Mouse (Mus musculus) C2C12 (cell line): ENCODE data around the gene Atp5mpl. TPM values are rescaled to one million over a fixed set of nuclear protein-coding genes. Genes with fewer than 3 reads are reported as not detected.

Experiments
- H3K27me3 ChIP-seq: one replicate; pipeline ENCODE4 v1.6.1; 2011; ENCODE audit not compliant: control insufficient read depth, insufficient read depth, insufficient read length
- H3K36me3 ChIP-seq: one replicate; pipeline ENCODE4 v1.6.1; 2011; ENCODE audit not compliant: control insufficient read depth, insufficient read depth
- H3K4me3 ChIP-seq: one replicate; pipeline ENCODE4 v1.5.1; 2011; ENCODE audit warnings: mild to moderate bottlenecking, control low read depth; ENCODE audit not compliant: poor library complexity, insufficient read depth, severe bottlenecking
- H3K79me2 ChIP-seq: one replicate; pipeline ENCODE4 v1.6.1; 2011; ENCODE audit not compliant: control insufficient read depth, insufficient read depth
- H3K79me3 ChIP-seq: one replicate; pipeline ENCODE4 v1.6.1; 2011; ENCODE audit warnings: low read depth, control low read depth
- H3ac ChIP-seq: one replicate; pipeline ENCODE3; 2011; ENCODE audit warnings: low read depth; ENCODE audit not compliant: control insufficient read depth, insufficient read length
- CEBPB ChIP-seq: IDR thresholded peaks from one replicate; pipeline ENCODE4 v1.6.1; 2011; ENCODE audit warnings: low read depth, mild to moderate bottlenecking, control low read depth, moderate library complexity
- CTCF ChIP-seq: IDR thresholded peaks from one replicate; pipeline ENCODE4 v1.5.1; 2011; ENCODE audit not compliant: control insufficient read depth, insufficient read depth, insufficient read length
- FOSL1 ChIP-seq: IDR thresholded peaks from one replicate; pipeline ENCODE4 v1.8.0; 2011; ENCODE audit warnings: mild to moderate bottlenecking, low read length; ENCODE audit not compliant: poor library complexity, insufficient read depth, severe bottlenecking
- MAX ChIP-seq: IDR thresholded peaks from one replicate; pipeline ENCODE4 v1.6.1; 2011; ENCODE audit warnings: mild to moderate bottlenecking, control low read depth
- MYOD1 ChIP-seq: IDR thresholded peaks from one replicate; pipeline ENCODE4 v1.6.1; 2011; ENCODE audit warnings: low read depth; ENCODE audit not compliant: control insufficient read depth, insufficient read length
- MYOG ChIP-seq: IDR thresholded peaks from one replicate; pipeline ENCODE4 v1.6.1; 2011; ENCODE audit not compliant: control insufficient read depth, insufficient read length; ENCODE audit errors: extremely low read depth
- USF1 ChIP-seq: IDR thresholded peaks from one replicate; pipeline ENCODE4 v1.6.1; 2011; ENCODE audit warnings: low read depth, mild to moderate bottlenecking, control low read depth, moderate library complexity
- polyA plus RNA-seq: library from polyadenylated mRNA; unstranded; fragments of >200 nt; fragmentation: generic; extraction: Trizol; gene quantifications from one replicate; pipeline ENCODE4 v1.2.1, GENCODE M21; 2012; ENCODE audit warnings: missing spikeins

The Atp5mpl gene
- polyA plus RNA-seq, 1 experiment = 608 TPM

GRCm38 (mm10) chr12:111970085-111970484 lies 3.3 kb upstream of the Atp5mpl start:
- Histone ChIP-seq H3ac (no peak overlapping the region), H3K79me2 (peaks cover 15% of the 10 kb centered on the region), H3K36me3 (no peaks in the 10 kb centered on the region), H3K4me3 (no peak overlapping the region), H3K79me3 (peaks cover 12% of the 10 kb centered on the region), H3K27me3 (no peaks in the 10 kb centered on the region)
- TF ChIP-seq USF1 = no peak
- no peak for TF ChIP-seq MYOG
- no peak for TF ChIP-seq CTCF
- no peak for TF ChIP-seq MAX
- TF ChIP-seq MYOD1 = no peak
- no peak for TF ChIP-seq CEBPB
- TF ChIP-seq FOSL1 = no peak

- no peak overlapping the region for H3ac ChIP-seq
- H3K79me2 ChIP-seq = peaks cover 42% of the 10 kb centered on the region
- no peaks in the 10 kb centered on the region for H3K27me3 ChIP-seq
- peaks cover 32% of the 10 kb centered on the region for H3K79me3 ChIP-seq
- H3K4me3 ChIP-seq = no peak overlapping the region
- TF ChIP-seq CTCF (no peak), MAX (no peak), MYOG (no peak), USF1 (no peak), MYOD1 (no peak), FOSL1 (no peak), CEBPB (no peak)
- peaks cover 35% of the 10 kb centered on the region for H3K36me3 ChIP-seq
Observed at GRCm38 (mm10) chr12:111963339-111963738, 3.4 kb downstream of the Atp5mpl start.

GRCm38 (mm10) chr12:111958101-111958865 lies 8.5 kb downstream of the Atp5mpl start:
- TF ChIP-seq MYOD1 = no peak
- no peak for TF ChIP-seq CTCF
- TF ChIP-seq MAX = no peak
- no peak for TF ChIP-seq FOSL1
- no peak for TF ChIP-seq USF1
- H3K27me3 ChIP-seq = no peaks in the 10 kb centered on the region
- H3K4me3 ChIP-seq = no peak overlapping the region

GRCm38 (mm10) chr12:111956173-111956572 lies 10.6 kb downstream of the Atp5mpl start:
- Histone ChIP-seq H3ac (no peak overlapping the region), H3K79me2 (no peaks in the 10 kb centered on the region), H3K4me3 (no peak overlapping the region), H3K27me3 (no peaks in the 10 kb centered on the region), H3K36me3 (peaks cover 19% of the 10 kb centered on the region), H3K79me3 (no peaks in the 10 kb centered on the region)
- TF ChIP-seq FOSL1 (no peak), USF1 (no peak), CEBPB (no peak), CTCF (no peak), MAX (no peak)

More at GRCm38 (mm10) chr12:111958101-111958865, 8.5 kb downstream of the Atp5mpl start:
- no peak overlapping the region for H3ac ChIP-seq
- H3K36me3 ChIP-seq = peaks cover 34% of the 10 kb centered on the region
- H3K79me2 ChIP-seq = peaks cover 9% of the 10 kb centered on the region
- peaks cover 3% of the 10 kb centered on the region for H3K79me3 ChIP-seq

- H3ac ChIP-seq = no peak overlapping the region
- no peak for TF ChIP-seq CEBPB
- no peak for TF ChIP-seq MAX
- TF ChIP-seq CTCF = no peak
- H3K4me3 ChIP-seq = no peak overlapping the region
- H3K79me3 ChIP-seq = no peaks in the 10 kb centered on the region
- no peaks in the 10 kb centered on the region for H3K79me2 ChIP-seq
- H3K36me3 ChIP-seq = no peaks in the 10 kb centered on the region
- no peaks in the 10 kb centered on the region for H3K27me3 ChIP-seq
Observed at GRCm38 (mm10) chr12:111951701-111952100, 15.1 kb downstream of the Atp5mpl start.

GRCm38 (mm10) chr12:111950486-111950885 lies 16.3 kb downstream of the Atp5mpl start:
- TF ChIP-seq MYOD1 (no peak), MAX (no peak), FOSL1 (no peak), MYOG (no peak), USF1 (no peak)
- H3K4me3 ChIP-seq = no peak overlapping the region
- no peaks in the 10 kb centered on the region for H3K79me2 ChIP-seq
- no peak overlapping the region for H3ac ChIP-seq
- H3K27me3 ChIP-seq = no peaks in the 10 kb centered on the region
- H3K79me3 ChIP-seq = no peaks in the 10 kb centered on the region
- H3K36me3 ChIP-seq = no peaks in the 10 kb centered on the region
